Mouse (Mus musculus) embryo, embryonic 10.5 days (tissue): ENCODE data around the gene Tex36.

Experiments used
- DNase-seq: peaks from one replicate; pipeline ENCODE4 v3.0.0-alpha.2; 2015; ENCODE audit warnings: low spot score

The Tex36 gene

GRCm38 (mm10) chr7:133602058-133602457 lies at the start of gene Tex36:
Gene Tex36, minus strand, starts transcription at chr7:133602158.
- DNase-seq = no peak

- no peak for DNase-seq
These were observed 43.8 kb upstream of the Tex36 start for GRCm38 (mm10) chr7:133645716-133646115.

- no peak for DNase-seq
These were observed 36.9 kb upstream of the Tex36 start for GRCm38 (mm10) chr7:133638821-133639220.

- peak; percentile 5 for DNase-seq
These were observed 36.3 kb upstream of the Tex36 start for GRCm38 (mm10) chr7:133638306-133638705.

GRCm38 (mm10) chr7:133637361-133638305 lies 35.7 kb upstream of the Tex36 start, which contains the start of gene Edrf1:
Gene Edrf1, plus strand, starts transcription at chr7:133637543.
- peak; percentile 99 for DNase-seq

- peak; percentile 92 for DNase-seq
These were observed 34.9 kb upstream of the Tex36 start for GRCm38 (mm10) chr7:133636738-133637352.

- DNase-seq = peak; percentile 69
These were observed 33.1 kb upstream of the Tex36 start for GRCm38 (mm10) chr7:133634932-133635650.

GRCm38 (mm10) chr7:133632476-133632875 lies 30.5 kb upstream of the Tex36 start:
- peak; percentile 80 for DNase-seq

GRCm38 (mm10) chr7:133630821-133631220 lies 28.9 kb upstream of the Tex36 start:
- DNase-seq = no peak

GRCm38 (mm10) chr7:133627184-133627936 lies 25.4 kb upstream of the Tex36 start:
- peak; percentile 43 for DNase-seq

- DNase-seq = no peak
These were observed 21.3 kb upstream of the Tex36 start for GRCm38 (mm10) chr7:133623226-133623625.

- peak; percentile 50 for DNase-seq
These were observed 18.8 kb upstream of the Tex36 start for GRCm38 (mm10) chr7:133620721-133621120.

GRCm38 (mm10) chr7:133612981-133613380 lies 11.0 kb upstream of the Tex36 start:
- DNase-seq = no peak

GRCm38 (mm10) chr7:133609585-133609984 lies 7.6 kb upstream of the Tex36 start:
- DNase-seq = no peak

- no peak for DNase-seq
These were observed 6.8 kb upstream of the Tex36 start for GRCm38 (mm10) chr7:133608631-133609340.

GRCm38 (mm10) chr7:133607883-133608575 lies 6.1 kb upstream of the Tex36 start:
- no peak for DNase-seq

GRCm38 (mm10) chr7:133607331-133607730 lies 5.4 kb upstream of the Tex36 start:
- no peak for DNase-seq

- DNase-seq = no peak
These were observed 2.6 kb upstream of the Tex36 start for GRCm38 (mm10) chr7:133604427-133605081.

- no peak for DNase-seq
These were observed 1.2 kb upstream of the Tex36 start for GRCm38 (mm10) chr7:133603156-133603555.

GRCm38 (mm10) chr7:133600558-133600957 lies 1.4 kb downstream of the Tex36 start:
- no peak for DNase-seq
